Mouse (Mus musculus) layer of hippocampus, adult 18-20 months (tissue): ENCODE results near the gene Rbfox2. TPM values are rescaled to one million over a fixed set of nuclear protein-coding genes. Genes with fewer than 3 reads are reported as not detected.

Experiments
- DNase-seq, 2 experiments: peaks; one replicate each; pipeline ENCODE4 v3.0.0; 2022; ENCODE audit warnings: low spot score in 2 of 2
- total RNA-seq, 2 experiments: library from RNA; stranded (reverse); gene quantifications; 2 replicates each; pipeline ENCODE4 v1.2.3; 2021

Gene Rbfox2
- total RNA-seq, 2 experiments from 2014 or later, result 238 to 245 TPM

- DNase-seq, result no peak
Observed at GRCm38 (mm10) chr15:77236055-77236567, 70.7 kb downstream of the Rbfox2 start.

- DNase-seq, result no peak
Observed at GRCm38 (mm10) chr15:77235551-77235950, 71.3 kb downstream of the Rbfox2 start.

GRCm38 (mm10) chr15:77234296-77234695 lies 72.5 kb downstream of the Rbfox2 start:
- no peak for DNase-seq

GRCm38 (mm10) chr15:77230144-77230543 lies 76.7 kb downstream of the Rbfox2 start:
- DNase-seq, result no peak

GRCm38 (mm10) chr15:77226831-77227354 lies 79.9 kb downstream of the Rbfox2 start:
- no peak for DNase-seq

- no peak for DNase-seq
Observed at GRCm38 (mm10) chr15:77225858-77226257, 80.9 kb downstream of the Rbfox2 start.

- peak in 1 of 2 experiments; percentile 51 for DNase-seq
Observed at GRCm38 (mm10) chr15:77225274-77225673, 81.5 kb downstream of the Rbfox2 start.

- DNase-seq, result no peak
Observed at GRCm38 (mm10) chr15:77220833-77221232, 86.0 kb downstream of the Rbfox2 start.

GRCm38 (mm10) chr15:77220137-77220536 lies 86.7 kb downstream of the Rbfox2 start:
- no peak for DNase-seq

- no peak for DNase-seq
Observed at GRCm38 (mm10) chr15:77219571-77219970, 87.2 kb downstream of the Rbfox2 start.

- DNase-seq, result no peak
Observed at GRCm38 (mm10) chr15:77218007-77218406, 88.8 kb downstream of the Rbfox2 start.

GRCm38 (mm10) chr15:77217523-77217922 lies 89.3 kb downstream of the Rbfox2 start:
- DNase-seq, result no peak

GRCm38 (mm10) chr15:77216704-77217103 lies 90.1 kb downstream of the Rbfox2 start:
- no peak for DNase-seq

GRCm38 (mm10) chr15:77215178-77215800 lies 91.5 kb downstream of the Rbfox2 start:
- DNase-seq, result no peak

GRCm38 (mm10) chr15:77214410-77215107 lies 92.2 kb downstream of the Rbfox2 start:
- DNase-seq, result no peak

GRCm38 (mm10) chr15:77213829-77214228 lies 93.0 kb downstream of the Rbfox2 start:
- DNase-seq, result no peak

GRCm38 (mm10) chr15:77212818-77213217 lies 94.0 kb downstream of the Rbfox2 start:
- no peak for DNase-seq

GRCm38 (mm10) chr15:77212217-77212757 lies 94.5 kb downstream of the Rbfox2 start:
- DNase-seq, result no peak

- no peak for DNase-seq
Observed at GRCm38 (mm10) chr15:77206996-77207395, 99.8 kb downstream of the Rbfox2 start.

GRCm38 (mm10) chr15:77204951-77205350 lies 101.9 kb downstream of the Rbfox2 start:
- DNase-seq, result no peak

- no peak for DNase-seq
Observed at GRCm38 (mm10) chr15:77203255-77203981, 103.4 kb downstream of the Rbfox2 start.
